Mouse (Mus musculus): Measurements from ENCODE around the gene Rab9. TPM values are rescaled to one million over a fixed set of nuclear protein-coding genes. Genes with fewer than 3 reads are reported as not detected.

Gene Rab9
- polyA plus RNA-seq, 1 experiment from 2014 or later = 65.3 TPM

DNA sequence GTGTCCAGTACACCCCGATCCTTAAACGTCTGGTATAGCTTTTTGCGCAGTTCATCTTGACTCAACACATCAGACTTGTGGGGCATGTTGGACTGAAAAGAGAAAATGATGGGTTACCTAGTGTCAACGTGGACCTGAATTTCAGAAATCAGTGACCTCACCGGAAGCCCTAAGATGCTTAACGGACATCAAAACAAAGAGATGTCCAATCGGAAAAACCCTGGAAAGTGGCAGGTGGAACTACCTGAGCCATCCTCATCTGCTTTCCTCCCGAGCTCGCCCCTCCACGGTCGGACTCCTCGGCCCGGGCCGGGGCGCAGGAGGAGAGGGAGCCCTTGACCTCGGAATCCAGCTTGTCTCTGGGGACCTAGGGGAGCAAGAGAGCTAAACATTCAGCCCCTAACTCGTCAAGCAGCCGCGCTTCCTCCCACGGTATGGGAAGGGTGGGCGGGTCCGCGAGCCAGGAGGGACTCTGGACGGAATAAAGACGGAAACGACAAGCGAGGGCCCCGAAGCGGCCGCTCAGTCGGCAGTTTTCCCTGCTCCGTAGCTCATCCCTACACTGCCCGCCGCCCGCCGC lies 39.5 kb downstream of the Rab9 start, which contains the start of gene Trappc2:
Trappc2 (plus strand) TSS at position 539 of the 580 bp plus-strand sequence.
- Histone ChIP-seq H3K27me3 (ENCODE audit: control insufficient read depth, insufficient read depth, low read length) (no peaks in the 10 kb centered on the region), H3K9ac (replicated peaks; ENCODE audit: low read depth, low read length) (peak within 1 kb of the TSS; percentile 53), H3K4me3 (ENCODE audit: low read depth, low read length) (peak within 1 kb of the TSS; percentile 44), H3K4me1 (ENCODE audit: control insufficient read depth, insufficient read depth, low read length) (no peaks in the 10 kb centered on the region), H3K9me3 (ENCODE audit: control insufficient read depth, low read depth, low read length) (no peaks in the 10 kb centered on the region), H3K4me2 (replicated peaks; ENCODE audit: low read depth, low read length) (peak within 1 kb of the TSS; percentile 47), H3K27ac (ENCODE audit: low read length) (peak within 1 kb of the TSS; percentile 58; the same call in 1 of the 2 replicates), H3K36me3 (ENCODE audit: control insufficient read depth, insufficient read depth, low read length) (no peaks in the 10 kb centered on the region)
- WGBS = 15% methylated on average over 36 of the region's 36 CpGs
- peak; percentile 75 for ATAC-seq (ENCODE audit: insufficient number of reproducible peaks, insufficient read depth, low FRiP score, low read depth)

GRCm38 (mm10) chrX:166434812-166435211 lies 44.9 kb downstream of the Rab9 start:
- no peak overlapping the region for H3K4me3 ChIP-seq (ENCODE audit: low read depth, low read length)
- H3K9me3 ChIP-seq (ENCODE audit: control insufficient read depth, low read depth, low read length) = no peaks in the 10 kb centered on the region
- no peak for ATAC-seq (ENCODE audit: insufficient number of reproducible peaks, insufficient read depth, low FRiP score, low read depth)
- WGBS = 86% methylated on average over 2 of the region's 2 CpGs
- H3K4me1 ChIP-seq (ENCODE audit: control insufficient read depth, insufficient read depth, low read length) = no peaks in the 10 kb centered on the region
- no peak overlapping the region for H3K9ac ChIP-seq (replicated peaks; ENCODE audit: low read depth, low read length)
- H3K27ac ChIP-seq (ENCODE audit: low read length) = no peak overlapping the region
- H3K27me3 ChIP-seq (ENCODE audit: control insufficient read depth, insufficient read depth, low read length) = no peaks in the 10 kb centered on the region
- no peak overlapping the region for H3K4me2 ChIP-seq (replicated peaks; ENCODE audit: low read depth, low read length)
- H3K36me3 ChIP-seq (ENCODE audit: control insufficient read depth, insufficient read depth, low read length) = no peaks in the 10 kb centered on the region

- ATAC-seq (ENCODE audit: insufficient number of reproducible peaks, insufficient read depth, low FRiP score, low read depth) = no peak
- H3K27ac ChIP-seq (ENCODE audit: low read length) = no peak overlapping the region
- 90% methylated on average over 5 of the region's 6 CpGs for WGBS
- H3K9me3 ChIP-seq (ENCODE audit: control insufficient read depth, low read depth, low read length) = no peaks in the 10 kb centered on the region
- H3K9ac ChIP-seq (replicated peaks; ENCODE audit: low read depth, low read length) = no peak overlapping the region
- H3K36me3 ChIP-seq (ENCODE audit: control insufficient read depth, insufficient read depth, low read length) = no peaks in the 10 kb centered on the region; the same call in 1 of the 2 replicates
- no peak overlapping the region for H3K4me2 ChIP-seq (replicated peaks; ENCODE audit: low read depth, low read length)
- H3K27me3 ChIP-seq (ENCODE audit: control insufficient read depth, insufficient read depth, low read length) = no peaks in the 10 kb centered on the region
- H3K4me1 ChIP-seq (ENCODE audit: control insufficient read depth, insufficient read depth, low read length) = no peaks in the 10 kb centered on the region
- no peak overlapping the region for H3K4me3 ChIP-seq (ENCODE audit: low read depth, low read length)
Measured at GRCm38 (mm10) chrX:166416196-166416595, 63.5 kb downstream of the Rab9 start.

- H3K27me3 ChIP-seq (ENCODE audit: control insufficient read depth, insufficient read depth, low read length) = no peaks in the 10 kb centered on the region
- H3K4me3 ChIP-seq (ENCODE audit: low read depth, low read length) = no peak overlapping the region
- H3K9me3 ChIP-seq (ENCODE audit: control insufficient read depth, low read depth, low read length) = no peaks in the 10 kb centered on the region
- no peaks in the 10 kb centered on the region; the same call in 1 of the 2 replicates for H3K36me3 ChIP-seq (ENCODE audit: control insufficient read depth, insufficient read depth, low read length)
- no peaks in the 10 kb centered on the region for H3K4me1 ChIP-seq (ENCODE audit: control insufficient read depth, insufficient read depth, low read length)
- no peak overlapping the region for H3K4me2 ChIP-seq (replicated peaks; ENCODE audit: low read depth, low read length)
- H3K27ac ChIP-seq (ENCODE audit: low read length) = no peak overlapping the region
- no peak for ATAC-seq (ENCODE audit: insufficient number of reproducible peaks, insufficient read depth, low FRiP score, low read depth)
- no peak overlapping the region for H3K9ac ChIP-seq (replicated peaks; ENCODE audit: low read depth, low read length)
Measured at GRCm38 (mm10) chrX:166407865-166408264, 71.8 kb downstream of the Rab9 start.

Other genes with a start within 250 kb of the Rab9 start
- gene Gpm6b, start 241.0 kb downstream of the Rab9 start, polyA plus RNA-seq (2014; fragmentation: Nextera tagmentation; extraction: Ambion mirVana) = 47.5 and 50.4 TPM in 2 replicates
- 27.0 and 28.1 TPM in 2 replicates for gene Trappc2, start 39.3 kb downstream of the Rab9 start, polyA plus RNA-seq (2014; fragmentation: Nextera tagmentation; extraction: Ambion mirVana)
- 9.0 and 9.2 TPM in 2 replicates for gene Ofd1, start 39.2 kb downstream of the Rab9 start, polyA plus RNA-seq (2014; fragmentation: Nextera tagmentation; extraction: Ambion mirVana)
- 5.9 and 7.1 TPM in 2 replicates for gene Tceanc, start 38.7 kb upstream of the Rab9 start, polyA plus RNA-seq (2014; fragmentation: Nextera tagmentation; extraction: Ambion mirVana)
- 14.6 and 15.3 TPM in 2 replicates for gene Egfl6, start 105.9 kb upstream of the Rab9 start, polyA plus RNA-seq (2014; fragmentation: Nextera tagmentation; extraction: Ambion mirVana)

Measured in stomach, embryonic 14.5 days (tissue).